Mouse (Mus musculus): ENCODE results near the gene E130309D02Rik. TPM values are rescaled to one million over a fixed set of nuclear protein-coding genes. Genes with fewer than 3 reads are reported as not detected.
A peak's percentile ranks its signal among the peaks of the same experiment; 100 is the strongest.

The E130309D02Rik gene
- polyA plus RNA-seq, 1 experiment from 2014 or later = 39.4 TPM

GRCm38 (mm10) chr5:143294862-143295261 is 20.3 kb downstream of the E130309D02Rik start:
- Histone ChIP-seq H3K4me1 (ENCODE audit: insufficient read depth, low read length) (peaks cover 12% of the 10 kb centered on the region), H3K36me3 (ENCODE audit: insufficient read depth, low read length) (peaks cover 12% of the 10 kb centered on the region), H3K9me3 (ENCODE audit: low read length) (no peaks in the 10 kb centered on the region), H3K9ac (replicated peaks; ENCODE audit: low read length) (no peak overlapping the region), H3K4me2 (replicated peaks; ENCODE audit: low read depth, low read length) (no peak overlapping the region), H3K27ac (ENCODE audit: low read length) (no peak overlapping the region), H3K4me3 (ENCODE audit: low read length) (no peak overlapping the region), H3K27me3 (ENCODE audit: insufficient read depth, low read length) (peaks cover 47% of the 10 kb centered on the region)
- ATAC-seq (ENCODE audit: low FRiP score, low TSS enrichment) = no peak
- 100% methylated on average over 3 of the region's 3 CpGs for WGBS

GRCm38 (mm10) chr5:143293404-143293803 is 21.8 kb downstream of the E130309D02Rik start, which contains the start of gene Zfp853:
TSS of gene Zfp853 (minus strand) at chr5:143293623.
- Histone ChIP-seq H3K4me1 (ENCODE audit: insufficient read depth, low read length) (peaks cover 14% of the 10 kb centered on the region), H3K27ac (ENCODE audit: low read length) (no peak within 1 kb of the TSS), H3K36me3 (ENCODE audit: insufficient read depth, low read length) (no peaks in the 10 kb centered on the region), H3K27me3 (ENCODE audit: insufficient read depth, low read length) (peaks cover 61% of the 10 kb centered on the region), H3K9me3 (ENCODE audit: low read length) (no peaks in the 10 kb centered on the region), H3K4me3 (ENCODE audit: low read length) (peak within 1 kb of the TSS; percentile 60), H3K4me2 (replicated peaks; ENCODE audit: low read depth, low read length) (peak within 1 kb of the TSS; percentile 98), H3K9ac (replicated peaks; ENCODE audit: low read length) (peak within 1 kb of the TSS; percentile 68)
- ATAC-seq (ENCODE audit: low FRiP score, low TSS enrichment) = peak; percentile 43; the same call in 1 of the 2 replicates
- WGBS = 2% methylated on average over 33 of the region's 38 CpGs

- WGBS = 0% methylated on average over 14 of the region's 19 CpGs
- no peaks in the 10 kb centered on the region for H3K36me3 ChIP-seq (ENCODE audit: insufficient read depth, low read length)
- peak; percentile 21; the same call in 1 of the 2 replicates for ATAC-seq (ENCODE audit: low FRiP score, low TSS enrichment)
- H3K27me3 ChIP-seq (ENCODE audit: insufficient read depth, low read length) = peaks cover 67% of the 10 kb centered on the region
- H3K9ac ChIP-seq (replicated peaks; ENCODE audit: low read length) = peak overlapping the region; percentile 68
- peak overlapping the region; percentile 98 for H3K4me2 ChIP-seq (replicated peaks; ENCODE audit: low read depth, low read length)
- no peaks in the 10 kb centered on the region for H3K9me3 ChIP-seq (ENCODE audit: low read length)
- H3K4me1 ChIP-seq (ENCODE audit: insufficient read depth, low read length) = peaks cover 20% of the 10 kb centered on the region
- peak overlapping the region; percentile 60 for H3K4me3 ChIP-seq (ENCODE audit: low read length)
- H3K27ac ChIP-seq (ENCODE audit: low read length) = no peak overlapping the region
Measured at GRCm38 (mm10) chr5:143292879-143293278, 22.3 kb downstream of the E130309D02Rik start.

GRCm38 (mm10) chr5:143289299-143289698 is 25.9 kb downstream of the E130309D02Rik start:
- no peaks in the 10 kb centered on the region for H3K9me3 ChIP-seq (ENCODE audit: low read length)
- peaks cover 24% of the 10 kb centered on the region for H3K4me1 ChIP-seq (ENCODE audit: insufficient read depth, low read length)
- no peak overlapping the region for H3K4me3 ChIP-seq (ENCODE audit: low read length)
- no peak overlapping the region for H3K9ac ChIP-seq (replicated peaks; ENCODE audit: low read length)
- no peak for ATAC-seq (ENCODE audit: low FRiP score, low TSS enrichment)
- no peak overlapping the region for H3K27ac ChIP-seq (ENCODE audit: low read length)
- H3K4me2 ChIP-seq (replicated peaks; ENCODE audit: low read depth, low read length) = no peak overlapping the region
- H3K36me3 ChIP-seq (ENCODE audit: insufficient read depth, low read length) = no peaks in the 10 kb centered on the region
- 78% methylated on average over 9 of the region's 9 CpGs for WGBS
- H3K27me3 ChIP-seq (ENCODE audit: insufficient read depth, low read length) = peaks cover 81% of the 10 kb centered on the region

GRCm38 (mm10) chr5:143288378-143288911 is 26.7 kb downstream of the E130309D02Rik start:
- Histone ChIP-seq H3K4me1 (ENCODE audit: insufficient read depth, low read length) (peaks cover 18% of the 10 kb centered on the region), H3K36me3 (ENCODE audit: insufficient read depth, low read length) (no peaks in the 10 kb centered on the region), H3K4me3 (ENCODE audit: low read length) (peak overlapping the region; percentile 43), H3K9ac (replicated peaks; ENCODE audit: low read length) (no peak overlapping the region), H3K27me3 (ENCODE audit: insufficient read depth, low read length) (peaks cover 73% of the 10 kb centered on the region), H3K9me3 (ENCODE audit: low read length) (no peaks in the 10 kb centered on the region), H3K27ac (ENCODE audit: low read length) (no peak overlapping the region), H3K4me2 (replicated peaks; ENCODE audit: low read depth, low read length) (peak overlapping the region; percentile 60)
- 17% methylated on average over 9 of the region's 9 CpGs for WGBS
- ATAC-seq (ENCODE audit: low FRiP score, low TSS enrichment) = no peak

GRCm38 (mm10) chr5:143287774-143288328 is 27.3 kb downstream of the E130309D02Rik start:
- H3K9ac ChIP-seq (replicated peaks; ENCODE audit: low read length) = peak overlapping the region; percentile 53; the same call in 1 of the 2 replicates
- WGBS = 1% methylated on average over 48 of the region's 48 CpGs
- peaks cover 12% of the 10 kb centered on the region for H3K4me1 ChIP-seq (ENCODE audit: insufficient read depth, low read length)
- peak overlapping the region; percentile 43 for H3K4me3 ChIP-seq (ENCODE audit: low read length)
- peak; percentile 27; the same call in 1 of the 2 replicates for ATAC-seq (ENCODE audit: low FRiP score, low TSS enrichment)
- peak overlapping the region; percentile 60 for H3K4me2 ChIP-seq (replicated peaks; ENCODE audit: low read depth, low read length)
- H3K27me3 ChIP-seq (ENCODE audit: insufficient read depth, low read length) = peaks cover 67% of the 10 kb centered on the region
- no peaks in the 10 kb centered on the region for H3K9me3 ChIP-seq (ENCODE audit: low read length)
- no peak overlapping the region for H3K27ac ChIP-seq (ENCODE audit: low read length)
- no peaks in the 10 kb centered on the region for H3K36me3 ChIP-seq (ENCODE audit: insufficient read depth, low read length)

- H3K4me1 ChIP-seq (ENCODE audit: insufficient read depth, low read length) = peaks cover 12% of the 10 kb centered on the region
- H3K27me3 ChIP-seq (ENCODE audit: insufficient read depth, low read length) = peaks cover 38% of the 10 kb centered on the region
- no peaks in the 10 kb centered on the region for H3K9me3 ChIP-seq (ENCODE audit: low read length)
- no peak overlapping the region for H3K4me3 ChIP-seq (ENCODE audit: low read length)
- no peak overlapping the region for H3K27ac ChIP-seq (ENCODE audit: low read length)
- no peaks in the 10 kb centered on the region for H3K36me3 ChIP-seq (ENCODE audit: insufficient read depth, low read length)
- ATAC-seq (ENCODE audit: low FRiP score, low TSS enrichment) = no peak
- H3K9ac ChIP-seq (replicated peaks; ENCODE audit: low read length) = no peak overlapping the region
- no peak overlapping the region for H3K4me2 ChIP-seq (replicated peaks; ENCODE audit: low read depth, low read length)
- WGBS = 55% methylated on average over 6 of the region's 6 CpGs
Measured at GRCm38 (mm10) chr5:143284762-143285161, 30.4 kb downstream of the E130309D02Rik start.

- H3K27me3 ChIP-seq (ENCODE audit: insufficient read depth, low read length) = 0 out of 2 replicates have a peak, but pooled peaks cover 7% of the 10 kb centered on the region
- peak; percentile 51 for ATAC-seq (ENCODE audit: low FRiP score, low TSS enrichment)
- H3K4me2 ChIP-seq (replicated peaks; ENCODE audit: low read depth, low read length) = no peak overlapping the region
- no peak overlapping the region for H3K9ac ChIP-seq (replicated peaks; ENCODE audit: low read length)
- WGBS = 33% methylated on average over 10 of the region's 10 CpGs
- no peaks in the 10 kb centered on the region for H3K9me3 ChIP-seq (ENCODE audit: low read length)
- H3K4me3 ChIP-seq (ENCODE audit: low read length) = no peak overlapping the region
- H3K27ac ChIP-seq (ENCODE audit: low read length) = no peak overlapping the region
- H3K36me3 ChIP-seq (ENCODE audit: insufficient read depth, low read length) = no peaks in the 10 kb centered on the region
- no peaks in the 10 kb centered on the region for H3K4me1 ChIP-seq (ENCODE audit: insufficient read depth, low read length)
Measured at GRCm38 (mm10) chr5:143279247-143279646, 35.9 kb downstream of the E130309D02Rik start.

- no peak overlapping the region for H3K4me2 ChIP-seq (replicated peaks; ENCODE audit: low read depth, low read length)
- WGBS = 47% methylated on average over 5 of the region's 5 CpGs
- H3K4me3 ChIP-seq (ENCODE audit: low read length) = no peak overlapping the region
- 0 out of 2 replicates have a peak, but pooled peaks cover 5% of the 10 kb centered on the region for H3K27me3 ChIP-seq (ENCODE audit: insufficient read depth, low read length)
- no peak overlapping the region for H3K27ac ChIP-seq (ENCODE audit: low read length)
- no peaks in the 10 kb centered on the region for H3K4me1 ChIP-seq (ENCODE audit: insufficient read depth, low read length)
- H3K9ac ChIP-seq (replicated peaks; ENCODE audit: low read length) = no peak overlapping the region
- no peaks in the 10 kb centered on the region for H3K36me3 ChIP-seq (ENCODE audit: insufficient read depth, low read length)
- no peaks in the 10 kb centered on the region for H3K9me3 ChIP-seq (ENCODE audit: low read length)
- ATAC-seq (ENCODE audit: low FRiP score, low TSS enrichment) = no peak
Measured at GRCm38 (mm10) chr5:143275761-143276160, 39.4 kb downstream of the E130309D02Rik start.

Measured in kidney, embryonic 16.5 days (tissue).